Mouse (Mus musculus): ENCODE data around the gene Abracl.

GRCm38 (mm10) chr10:18070144-18070543, 47.1 kb upstream of the Abracl start:
- TF ChIP-seq CTCF (IDR thresholded peaks at IDR 0.05; ENCODE audit: low read depth) (no peak), EP300 (optimal IDR thresholded peaks at IDR 0.05) (no peak)

Data from stomach, postnatal 0 days (tissue).